Mouse (Mus musculus) lung, postnatal 0 days (tissue): ENCODE measurements at regions not wholly inside any gene's neighbourhood (a gene's known extent, or its start where the extent isn't known, plus 50 kb on each side); places are given as distances from the start of the nearest gene placed in this dataset.

Experiments used
- ATAC-seq: fragments of 200-750 bp; cut with Nextera tagmentation; 2 replicates; pipeline ENCODE4 v1.8.0; 2017; ENCODE audit warnings: moderate library complexity
- DNase-seq: peaks from one replicate; pipeline ENCODE4 v3.0.0-alpha.2; 2016; ENCODE audit warnings: low spot score
- H3K27ac ChIP-seq: fragments of 300-500 bp; sonication (generic); 2 replicates; pipeline ENCODE4 v1.5.1; 2014; ENCODE audit warnings: antibody characterized with exemption, mild to moderate bottlenecking, low read length, mixed read lengths
- H3K27me3 ChIP-seq: fragments of 300-500 bp; sonication (generic); replicated peaks from 2 replicates; pipeline ENCODE4 v1.6.1; 2014; ENCODE audit warnings: low read length, mixed read lengths; ENCODE audit not compliant: insufficient read depth
- H3K36me3 ChIP-seq: fragments of 300-500 bp; sonication (generic); 2 replicates; pipeline ENCODE4 v1.6.1; 2014; ENCODE audit warnings: low read length, mixed read lengths; ENCODE audit not compliant: insufficient read depth
- H3K4me1 ChIP-seq: fragments of 300-500 bp; sonication (generic); 2 replicates; pipeline ENCODE4 v1.6.1; 2014; ENCODE audit warnings: antibody characterized with exemption, low read depth, low read length, mixed read lengths; ENCODE audit not compliant: insufficient read depth
- H3K4me2 ChIP-seq: fragments of 300-500 bp; sonication (generic); replicated peaks from 2 replicates; pipeline ENCODE4 v1.6.1; 2014; ENCODE audit warnings: low read depth, mild to moderate bottlenecking, low read length, moderate library complexity, mixed read lengths
- H3K4me3 ChIP-seq: fragments of 300-500 bp; sonication (generic); 2 replicates; pipeline ENCODE4 v1.5.1; 2014; ENCODE audit warnings: low read depth, low read length
- H3K9ac ChIP-seq: fragments of 300-500 bp; sonication (generic); replicated peaks from 2 replicates; pipeline ENCODE4 v1.6.1; 2014; ENCODE audit warnings: low read depth, mild to moderate bottlenecking
- H3K9me3 ChIP-seq: fragments of 300-500 bp; sonication (generic); 2 replicates; pipeline ENCODE4 v1.6.1; 2016; ENCODE audit warnings: low read length, mixed read lengths
- CTCF ChIP-seq: IDR thresholded peaks from 2 replicates; pipeline ENCODE4 v1.5.1; 2016; ENCODE audit warnings: antibody characterized with exemption, mild to moderate bottlenecking
- EP300 ChIP-seq: IDR thresholded peaks from 2 replicates; pipeline ENCODE4 v1.6.1; 2016; ENCODE audit warnings: antibody characterized with exemption, mild to moderate bottlenecking, control low read depth
- WGBS: fragments of 180-500 bp; shearing (Covaris S2); extraction: QIAGEN DNeasy Blood & Tissue Kit; methylation state at CpG from one replicate; pipeline ENCODE4 v1.1.7; 2014; 5-methylcytosine and 5-hydroxymethylcytosine counted together

- Histone ChIP-seq H3K4me1 (no peaks in the 10 kb centered on the region), H3K4me3 (no peak overlapping the region), H3K27me3 (no peaks in the 10 kb centered on the region), H3K4me2 (no peak overlapping the region), H3K9ac (no peak overlapping the region), H3K9me3 (no peaks in the 10 kb centered on the region), H3K36me3 (no peaks in the 10 kb centered on the region), H3K27ac (no peak overlapping the region)
- no peak for DNase-seq
- no peak for ATAC-seq
- WGBS: 88% methylated on average over 2 of the region's 2 CpGs
- no peak for TF ChIP-seq EP300
- no peak for TF ChIP-seq CTCF
Observed at GRCm38 (mm10) chr2:171348156-171348555, 616.5 kb downstream of the Dok5 start.

- DNase-seq: no peak
- H3K27me3 ChIP-seq: no peaks in the 10 kb centered on the region
- H3K4me1 ChIP-seq: no peaks in the 10 kb centered on the region
- WGBS: 67% methylated on average over 14 of the region's 14 CpGs
- no peak overlapping the region for H3K4me2 ChIP-seq
- no peak overlapping the region for H3K27ac ChIP-seq
- TF ChIP-seq CTCF: no peak
- no peak for TF ChIP-seq EP300
- H3K4me3 ChIP-seq: no peak overlapping the region
- H3K36me3 ChIP-seq: no peaks in the 10 kb centered on the region
- no peak for ATAC-seq
- H3K9ac ChIP-seq: no peak overlapping the region
- H3K9me3 ChIP-seq: no peaks in the 10 kb centered on the region
Observed at GRCm38 (mm10) chr2:171333816-171334757, 602.5 kb downstream of the Dok5 start.

DNA sequence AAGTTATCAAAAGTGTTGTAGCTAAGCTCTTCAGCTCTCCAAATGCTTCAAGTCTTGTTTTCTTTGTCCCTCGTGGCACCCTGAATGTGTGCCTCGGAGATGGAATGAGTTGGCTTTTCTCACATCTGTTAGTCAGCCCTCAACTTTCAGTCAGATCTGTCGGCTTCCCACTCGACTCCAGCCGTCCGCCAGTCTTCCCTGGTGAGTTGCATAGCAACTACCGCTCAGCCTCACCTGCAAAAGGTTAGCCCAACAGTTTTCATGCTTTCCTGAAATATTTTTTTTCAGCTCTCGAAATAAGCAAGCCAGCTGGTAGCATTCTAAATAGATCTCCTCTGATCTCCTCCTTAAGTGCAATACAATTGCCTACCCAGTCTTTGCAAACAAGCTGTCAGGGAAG is 601.2 kb downstream of the Dok5 start:
- Histone ChIP-seq H3K27me3 (no peaks in the 10 kb centered on the region), H3K36me3 (no peaks in the 10 kb centered on the region), H3K4me2 (no peak overlapping the region), H3K27ac (no peak overlapping the region), H3K9me3 (no peaks in the 10 kb centered on the region), H3K4me1 (no peaks in the 10 kb centered on the region), H3K4me3 (no peak overlapping the region), H3K9ac (no peak overlapping the region)
- no peak for TF ChIP-seq CTCF
- no peak for TF ChIP-seq EP300
- no peak for ATAC-seq
- DNase-seq: no peak
- 81% methylated on average over 8 of the region's 8 CpGs for WGBS

DNA sequence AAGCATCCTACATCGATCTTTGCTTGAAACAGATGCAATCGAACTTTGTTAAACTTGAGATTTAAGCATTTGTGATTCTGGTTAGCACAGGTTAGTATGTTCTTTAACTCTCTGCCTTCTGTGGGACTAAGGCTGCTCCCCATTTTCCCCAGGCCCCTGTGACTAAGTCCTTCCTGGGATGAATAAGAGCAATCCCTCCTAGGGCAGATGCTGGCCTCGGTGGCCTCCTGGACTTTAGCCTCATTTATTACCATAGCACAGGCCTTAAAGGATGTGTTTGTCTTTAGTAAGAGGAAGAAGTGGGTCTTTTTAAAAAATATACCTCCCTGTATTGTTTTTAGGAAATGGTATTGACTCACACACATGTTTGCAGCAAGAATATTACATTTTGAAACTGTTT is 599.9 kb downstream of the Dok5 start:
- H3K9ac ChIP-seq: no peak overlapping the region
- 93% methylated on average over 3 of the region's 3 CpGs for WGBS
- no peak overlapping the region for H3K4me2 ChIP-seq
- no peaks in the 10 kb centered on the region for H3K4me1 ChIP-seq
- DNase-seq (no peak), ATAC-seq (no peak)
- H3K36me3 ChIP-seq: no peaks in the 10 kb centered on the region
- no peak for TF ChIP-seq EP300
- TF ChIP-seq CTCF: no peak
- H3K4me3 ChIP-seq: no peak overlapping the region
- no peaks in the 10 kb centered on the region for H3K9me3 ChIP-seq
- H3K27ac ChIP-seq: no peak overlapping the region
- no peaks in the 10 kb centered on the region for H3K27me3 ChIP-seq

- Histone ChIP-seq H3K27ac (no peak overlapping the region), H3K9me3 (no peaks in the 10 kb centered on the region), H3K36me3 (no peaks in the 10 kb centered on the region), H3K4me3 (no peak overlapping the region), H3K9ac (no peak overlapping the region), H3K4me1 (no peaks in the 10 kb centered on the region), H3K27me3 (no peaks in the 10 kb centered on the region), H3K4me2 (no peak overlapping the region)
- no peak for DNase-seq
- WGBS: 53% methylated on average over 3 of the region's 3 CpGs
- TF ChIP-seq EP300 (no peak), CTCF (no peak)
- no peak for ATAC-seq
Observed at GRCm38 (mm10) chr2:171326909-171327308, 595.3 kb downstream of the Dok5 start.

DNA sequence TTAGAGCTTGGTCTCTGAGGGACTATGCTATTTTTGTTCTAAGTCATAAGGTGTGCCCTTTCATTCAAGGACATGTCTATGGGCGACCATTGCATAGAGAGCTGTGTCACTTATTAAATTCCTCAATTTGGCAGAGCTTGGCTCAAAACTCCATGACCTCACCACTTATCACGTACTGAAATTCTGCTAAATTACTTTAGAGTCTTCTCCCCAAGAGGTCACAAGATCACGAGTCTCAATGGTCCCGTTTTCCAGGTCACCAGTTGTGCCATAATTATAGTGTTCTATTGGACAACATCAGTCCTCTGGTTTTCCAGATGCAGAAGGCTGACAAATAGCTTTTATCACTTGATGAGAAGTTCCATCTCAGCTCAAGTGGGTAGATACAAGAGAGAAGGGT is 576.9 kb downstream of the Dok5 start:
- H3K27me3 ChIP-seq: no peaks in the 10 kb centered on the region
- no peak overlapping the region for H3K4me3 ChIP-seq
- no peak overlapping the region for H3K9ac ChIP-seq
- H3K4me1 ChIP-seq: no peaks in the 10 kb centered on the region
- no peaks in the 10 kb centered on the region for H3K36me3 ChIP-seq
- no peak overlapping the region for H3K27ac ChIP-seq
- no peak for TF ChIP-seq CTCF
- no peak overlapping the region for H3K4me2 ChIP-seq
- WGBS: 68% methylated on average over 4 of the region's 4 CpGs
- no peak for ATAC-seq
- no peak for DNase-seq
- no peaks in the 10 kb centered on the region for H3K9me3 ChIP-seq
